Mouse (Mus musculus): ENCODE results near the gene Klf16. TPM values are rescaled to one million over a fixed set of nuclear protein-coding genes. Genes with fewer than 3 reads are reported as not detected.

Klf16 gene
- polyA plus RNA-seq, 1 experiment from 2014 or later: 12.1 TPM

DNA sequence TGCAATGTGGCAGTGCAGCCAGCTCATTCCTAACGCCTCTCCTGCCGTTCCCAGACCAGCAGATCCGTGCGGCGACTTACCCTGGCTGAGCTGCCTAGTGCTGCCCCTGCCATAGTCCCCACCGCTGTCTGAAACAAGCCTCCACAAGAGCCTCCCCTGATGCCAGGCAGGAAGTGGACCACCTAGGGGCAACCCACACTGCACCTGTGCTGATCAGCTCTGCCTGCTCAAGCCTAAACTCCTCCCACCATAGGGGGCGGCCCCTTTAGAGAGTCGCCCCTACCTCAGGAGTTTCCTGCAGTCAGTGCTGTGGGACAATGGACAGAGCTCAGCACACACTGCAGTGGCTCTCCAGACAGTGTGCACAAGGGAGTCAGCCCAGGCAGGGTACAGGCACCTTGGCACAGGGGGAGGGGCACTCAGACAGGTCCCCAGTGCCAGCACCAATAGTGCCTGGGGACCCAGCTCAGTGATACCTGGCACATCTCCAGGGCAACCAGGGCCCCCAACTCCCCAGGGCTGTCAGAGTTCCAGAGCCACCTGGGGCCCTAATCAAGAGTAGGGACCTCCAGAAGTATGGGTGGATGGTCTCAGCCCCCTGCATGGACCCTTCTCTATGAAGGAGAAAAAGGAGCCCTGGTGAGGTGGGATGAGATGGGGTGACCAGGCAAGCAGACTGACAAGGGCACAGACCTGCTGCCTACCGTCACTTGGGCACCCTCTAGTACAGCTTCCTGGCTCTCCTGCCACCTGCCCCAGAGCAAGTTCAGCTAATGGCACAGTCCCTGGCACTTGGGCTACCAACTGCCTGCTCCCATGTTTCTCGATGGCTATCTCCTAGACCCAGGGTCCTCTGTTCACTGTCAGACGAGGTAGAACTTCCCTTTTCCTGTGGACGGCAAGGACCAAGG lies 7.8 kb upstream of the Klf16 start:
- no peaks in the 10 kb centered on the region for H3K9me3 ChIP-seq (ENCODE audit: control insufficient read depth, low read length)
- H3K9ac ChIP-seq (ENCODE audit: low read length): no peak overlapping the region
- H3K4me3 ChIP-seq (ENCODE audit: low read depth, low read length): no peak overlapping the region
- peaks cover 28% of the 10 kb centered on the region for H3K4me1 ChIP-seq (replicated peaks; ENCODE audit: control insufficient read depth, insufficient read depth, low read length)
- no peak overlapping the region for H3K27ac ChIP-seq (ENCODE audit: low read depth)
- no peak overlapping the region for H3K4me2 ChIP-seq (ENCODE audit: low read length)
- H3K36me3 ChIP-seq (ENCODE audit: control insufficient read depth, insufficient read depth, low read length): peaks cover 29% of the 10 kb centered on the region
- DNase-seq (ENCODE audit: low spot score): no peak
- no peak for ATAC-seq (replicated peaks; ENCODE audit: low FRiP score, low TSS enrichment, low read depth)
- 79% methylated on average over 12 of the region's 12 CpGs for WGBS
- H3K27me3 ChIP-seq (replicated peaks; ENCODE audit: control insufficient read depth, insufficient read depth, low read length): no peaks in the 10 kb centered on the region

- no peak for ATAC-seq (replicated peaks; ENCODE audit: low FRiP score, low TSS enrichment, low read depth)
- no peak overlapping the region for H3K4me3 ChIP-seq (ENCODE audit: low read depth, low read length)
- H3K4me1 ChIP-seq (replicated peaks; ENCODE audit: control insufficient read depth, insufficient read depth, low read length): peaks cover 24% of the 10 kb centered on the region
- H3K27ac ChIP-seq (ENCODE audit: low read depth): no peak overlapping the region
- no peaks in the 10 kb centered on the region for H3K27me3 ChIP-seq (replicated peaks; ENCODE audit: control insufficient read depth, insufficient read depth, low read length)
- no peak for DNase-seq (ENCODE audit: low spot score)
- no peak overlapping the region for H3K9ac ChIP-seq (ENCODE audit: low read length)
- no peak overlapping the region for H3K4me2 ChIP-seq (ENCODE audit: low read length)
- H3K9me3 ChIP-seq (ENCODE audit: control insufficient read depth, low read length): no peaks in the 10 kb centered on the region
- H3K36me3 ChIP-seq (ENCODE audit: control insufficient read depth, insufficient read depth, low read length): peaks cover 29% of the 10 kb centered on the region
- 55% methylated on average over 12 of the region's 12 CpGs for WGBS
Measured at GRCm38 (mm10) chr10:80584045-80584488, 6.9 kb upstream of the Klf16 start.

- no peaks in the 10 kb centered on the region for H3K27me3 ChIP-seq (replicated peaks; ENCODE audit: control insufficient read depth, insufficient read depth, low read length)
- H3K36me3 ChIP-seq (ENCODE audit: control insufficient read depth, insufficient read depth, low read length): peaks cover 29% of the 10 kb centered on the region
- H3K4me1 ChIP-seq (replicated peaks; ENCODE audit: control insufficient read depth, insufficient read depth, low read length): peaks cover 19% of the 10 kb centered on the region
- no peak for DNase-seq (ENCODE audit: low spot score)
- no peak for ATAC-seq (replicated peaks; ENCODE audit: low FRiP score, low TSS enrichment, low read depth)
- no peak overlapping the region for H3K27ac ChIP-seq (ENCODE audit: low read depth)
- 90% methylated on average over 5 of the region's 5 CpGs for WGBS
- H3K9me3 ChIP-seq (ENCODE audit: control insufficient read depth, low read length): no peaks in the 10 kb centered on the region
- H3K9ac ChIP-seq (ENCODE audit: low read length): no peak overlapping the region
- H3K4me2 ChIP-seq (ENCODE audit: low read length): no peak overlapping the region
- no peak overlapping the region for H3K4me3 ChIP-seq (ENCODE audit: low read depth, low read length)
Measured at GRCm38 (mm10) chr10:80583047-80583446, 5.9 kb upstream of the Klf16 start.

- Histone ChIP-seq H3K4me3 (ENCODE audit: low read depth, low read length) (peak overlapping the region; percentile 81), H3K27ac (ENCODE audit: low read depth) (peak overlapping the region; percentile 92; the same call in 1 of the 2 replicates), H3K9ac (ENCODE audit: low read length) (0 out of 2 replicates have a peak overlapping the region, but pooled peaks have one; percentile 22), H3K27me3 (replicated peaks; ENCODE audit: control insufficient read depth, insufficient read depth, low read length) (no peaks in the 10 kb centered on the region), H3K9me3 (ENCODE audit: control insufficient read depth, low read length) (no peaks in the 10 kb centered on the region), H3K4me2 (ENCODE audit: low read length) (peak overlapping the region; percentile 87), H3K36me3 (ENCODE audit: control insufficient read depth, insufficient read depth, low read length) (peaks cover 13% of the 10 kb centered on the region), H3K4me1 (replicated peaks; ENCODE audit: control insufficient read depth, insufficient read depth, low read length) (peaks cover 22% of the 10 kb centered on the region)
- DNase-seq (ENCODE audit: low spot score) (peak; percentile 71), ATAC-seq (replicated peaks; ENCODE audit: low FRiP score, low TSS enrichment, low read depth) (no peak)
- 13% methylated on average over 8 of the region's 8 CpGs for WGBS
Measured at GRCm38 (mm10) chr10:80578911-80579310, 1.8 kb upstream of the Klf16 start.

GRCm38 (mm10) chr10:80578131-80578750 lies 1.1 kb upstream of the Klf16 start:
- Histone ChIP-seq H3K4me2 (ENCODE audit: low read length) (peak overlapping the region; percentile 87), H3K9me3 (ENCODE audit: control insufficient read depth, low read length) (no peaks in the 10 kb centered on the region), H3K27me3 (replicated peaks; ENCODE audit: control insufficient read depth, insufficient read depth, low read length) (no peaks in the 10 kb centered on the region), H3K27ac (ENCODE audit: low read depth) (peak overlapping the region; percentile 92), H3K36me3 (ENCODE audit: control insufficient read depth, insufficient read depth, low read length) (peaks cover 6% of the 10 kb centered on the region), H3K4me1 (replicated peaks; ENCODE audit: control insufficient read depth, insufficient read depth, low read length) (peaks cover 26% of the 10 kb centered on the region), H3K9ac (ENCODE audit: low read length) (peak overlapping the region; percentile 53), H3K4me3 (ENCODE audit: low read depth, low read length) (peak overlapping the region; percentile 81)
- ATAC-seq (replicated peaks; ENCODE audit: low FRiP score, low TSS enrichment, low read depth) (peak; percentile 51), DNase-seq (ENCODE audit: low spot score) (peak; percentile 89)
- under 1% methylated on average over 29 of the region's 29 CpGs for WGBS

GRCm38 (mm10) chr10:80576351-80577194 lies 548 bp downstream of the Klf16 start:
- WGBS: under 1% methylated on average over 68 of the region's 96 CpGs
- peak; percentile 86 for DNase-seq (ENCODE audit: low spot score)

GRCm38 (mm10) chr10:80575925-80576324 lies 1.2 kb downstream of the Klf16 start:
- ATAC-seq (replicated peaks; ENCODE audit: low FRiP score, low TSS enrichment, low read depth) (no peak), DNase-seq (ENCODE audit: low spot score) (no peak)
- peak overlapping the region; percentile 69 for H3K9ac ChIP-seq (ENCODE audit: low read length)
- no peak overlapping the region for H3K27ac ChIP-seq (ENCODE audit: low read depth)
- H3K4me2 ChIP-seq (ENCODE audit: low read length): peak overlapping the region; percentile 87
- H3K4me1 ChIP-seq (replicated peaks; ENCODE audit: control insufficient read depth, insufficient read depth, low read length): peaks cover 38% of the 10 kb centered on the region
- H3K9me3 ChIP-seq (ENCODE audit: control insufficient read depth, low read length): no peaks in the 10 kb centered on the region
- WGBS: 15% methylated on average over 17 of the region's 17 CpGs
- H3K27me3 ChIP-seq (replicated peaks; ENCODE audit: control insufficient read depth, insufficient read depth, low read length): no peaks in the 10 kb centered on the region
- H3K4me3 ChIP-seq (ENCODE audit: low read depth, low read length): peak overlapping the region; percentile 81
- no peaks in the 10 kb centered on the region for H3K36me3 ChIP-seq (ENCODE audit: control insufficient read depth, insufficient read depth, low read length)

More at GRCm38 (mm10) chr10:80576351-80577194, 548 bp downstream of the Klf16 start:
- Histone ChIP-seq H3K4me1 (replicated peaks; ENCODE audit: control insufficient read depth, insufficient read depth, low read length) (peaks cover 31% of the 10 kb centered on the region), H3K4me2 (ENCODE audit: low read length) (peak overlapping the region; percentile 87), H3K36me3 (ENCODE audit: control insufficient read depth, insufficient read depth, low read length) (no peaks in the 10 kb centered on the region), H3K4me3 (ENCODE audit: low read depth, low read length) (peak overlapping the region; percentile 81), H3K9ac (ENCODE audit: low read length) (peak overlapping the region; percentile 69), H3K27me3 (replicated peaks; ENCODE audit: control insufficient read depth, insufficient read depth, low read length) (no peaks in the 10 kb centered on the region), H3K9me3 (ENCODE audit: control insufficient read depth, low read length) (no peaks in the 10 kb centered on the region), H3K27ac (ENCODE audit: low read depth) (peak overlapping the region; percentile 92)
- ATAC-seq (replicated peaks; ENCODE audit: low FRiP score, low TSS enrichment, low read depth): no peak

- no peaks in the 10 kb centered on the region for H3K27me3 ChIP-seq (replicated peaks; ENCODE audit: control insufficient read depth, insufficient read depth, low read length)
- H3K4me1 ChIP-seq (replicated peaks; ENCODE audit: control insufficient read depth, insufficient read depth, low read length): peaks cover 48% of the 10 kb centered on the region
- ATAC-seq (replicated peaks; ENCODE audit: low FRiP score, low TSS enrichment, low read depth) (no peak), DNase-seq (ENCODE audit: low spot score) (no peak)
- no peak overlapping the region for H3K4me2 ChIP-seq (ENCODE audit: low read length)
- H3K9ac ChIP-seq (ENCODE audit: low read length): no peak overlapping the region
- H3K4me3 ChIP-seq (ENCODE audit: low read depth, low read length): no peak overlapping the region
- no peaks in the 10 kb centered on the region for H3K9me3 ChIP-seq (ENCODE audit: control insufficient read depth, low read length)
- WGBS: 68% methylated on average over 3 of the region's 3 CpGs
- H3K36me3 ChIP-seq (ENCODE audit: control insufficient read depth, insufficient read depth, low read length): no peaks in the 10 kb centered on the region
- no peak overlapping the region for H3K27ac ChIP-seq (ENCODE audit: low read depth)
Measured at GRCm38 (mm10) chr10:80574896-80575295, 2.2 kb downstream of the Klf16 start.
